Mouse (Mus musculus) c-Kit-positive CD71-positive TER-119-positive erythroid progenitor cells, embryonic 14.5 days (primary cell): Measurements from ENCODE around the gene Agap3.

Source experiments
- DNase-seq: peaks from one replicate; pipeline ENCODE4 v3.0.0-alpha.2; 2013; ENCODE audit warnings: low spot score

The Agap3 gene

DNA sequence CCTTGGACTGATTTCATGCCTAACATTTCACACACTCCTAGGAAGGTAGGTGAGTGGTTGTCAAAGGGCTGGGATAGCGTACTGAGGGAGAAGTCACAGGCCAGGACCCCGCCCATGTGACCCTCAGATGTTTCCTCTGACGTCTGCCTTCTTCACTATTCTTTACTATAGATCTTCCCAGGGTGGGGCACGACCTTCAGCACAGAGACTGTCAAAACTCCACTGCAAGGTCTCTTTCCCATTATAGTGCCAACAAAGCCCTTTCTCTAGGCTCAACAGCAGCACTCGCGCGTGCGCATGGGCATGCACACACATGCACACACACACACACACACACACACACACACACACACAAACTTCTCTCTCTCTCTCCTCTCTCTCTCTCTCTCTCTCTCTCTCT is 71.8 kb downstream of the Agap3 start:
- DNase-seq, result no peak

GRCm38 (mm10) chr5:24524522-24524921 is 72.5 kb downstream of the Agap3 start:
- no peak for DNase-seq

GRCm38 (mm10) chr5:24525360-24526189 is 73.6 kb downstream of the Agap3 start:
- no peak for DNase-seq

GRCm38 (mm10) chr5:24526190-24526888 is 74.4 kb downstream of the Agap3 start:
- DNase-seq, result no peak

- DNase-seq, result no peak
These were observed 74.9 kb downstream of the Agap3 start, which contains the start of gene Gbx1 for GRCm38 (mm10) chr5:24526889-24527230. Gene Gbx1, minus strand, starts transcription at chr5:24527202.

DNA sequence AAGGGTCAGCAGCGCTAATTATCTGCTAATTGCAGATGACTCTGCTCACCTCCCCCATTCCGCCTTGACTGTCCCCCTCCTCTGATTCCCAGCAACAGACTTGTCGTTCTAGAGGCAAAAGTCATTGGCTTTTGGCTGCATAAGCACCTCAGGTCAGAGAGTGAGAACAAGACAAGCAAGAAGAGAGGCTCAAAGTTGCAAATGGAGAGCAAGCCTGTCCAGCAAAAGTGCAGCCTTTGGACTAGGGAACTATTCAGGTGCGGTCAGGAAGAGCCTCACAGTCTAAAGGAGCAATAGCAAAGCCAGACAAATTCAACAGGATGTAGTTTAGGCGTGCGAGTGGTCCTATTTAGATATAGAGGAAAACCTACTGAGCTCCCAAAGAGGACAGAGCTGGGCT is 75.8 kb downstream of the Agap3 start:
- DNase-seq, result no peak

DNA sequence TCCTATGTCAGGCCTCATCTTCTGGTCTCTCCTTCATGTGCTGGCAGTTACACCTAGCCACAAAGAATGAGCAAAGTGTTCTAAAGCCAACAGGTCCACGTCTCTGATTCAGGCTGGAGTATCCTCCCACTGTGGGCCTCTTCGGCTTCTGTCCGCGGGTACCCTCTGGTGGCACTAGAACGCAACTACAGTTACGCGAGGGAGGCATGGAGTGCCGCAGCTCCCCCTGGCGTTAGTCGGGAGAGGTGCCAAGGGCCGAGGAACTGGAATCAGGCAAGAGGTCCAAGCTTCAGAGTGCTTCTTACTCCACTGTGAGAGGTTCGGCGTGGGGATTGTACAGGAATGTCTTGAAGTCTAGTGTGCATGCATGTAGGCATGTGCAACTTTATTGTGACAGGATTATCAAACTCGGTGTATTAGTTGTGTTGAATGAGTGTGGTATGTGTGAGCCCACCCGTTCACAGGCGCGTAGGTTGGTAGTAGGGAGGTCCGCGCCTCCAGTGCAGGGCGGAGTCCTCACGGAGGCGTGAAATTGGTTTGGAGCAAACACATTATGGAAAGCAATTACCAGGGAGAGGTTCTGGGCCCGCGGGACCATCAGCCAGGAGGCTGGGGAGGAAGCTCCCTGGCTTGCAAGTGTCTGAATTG is 78.2 kb downstream of the Agap3 start:
- DNase-seq, result peak; percentile 80

DNA sequence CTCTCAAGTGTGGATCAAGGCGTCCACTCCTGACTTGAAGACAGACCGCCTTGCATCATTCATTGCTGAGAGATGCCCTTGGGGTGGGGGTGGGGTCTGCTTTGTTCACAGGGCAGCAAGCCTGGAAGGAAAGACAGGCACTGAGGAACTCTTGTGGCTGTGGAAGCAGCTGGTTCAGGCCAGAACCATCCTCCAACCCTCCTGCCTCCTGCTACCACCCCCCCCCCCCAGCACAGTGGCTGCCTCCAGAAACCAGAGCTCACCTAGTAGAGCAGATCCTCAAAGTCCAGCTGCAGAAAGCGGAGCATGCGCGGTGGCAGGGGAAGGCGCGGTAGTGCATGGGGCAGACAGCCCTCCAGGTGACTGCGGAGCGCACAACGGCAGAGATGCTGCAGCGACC is 81.4 kb downstream of the Agap3 start:
- DNase-seq, result no peak

- no peak for DNase-seq
These were observed 82.3 kb downstream of the Agap3 start for GRCm38 (mm10) chr5:24534292-24534691.

DNA sequence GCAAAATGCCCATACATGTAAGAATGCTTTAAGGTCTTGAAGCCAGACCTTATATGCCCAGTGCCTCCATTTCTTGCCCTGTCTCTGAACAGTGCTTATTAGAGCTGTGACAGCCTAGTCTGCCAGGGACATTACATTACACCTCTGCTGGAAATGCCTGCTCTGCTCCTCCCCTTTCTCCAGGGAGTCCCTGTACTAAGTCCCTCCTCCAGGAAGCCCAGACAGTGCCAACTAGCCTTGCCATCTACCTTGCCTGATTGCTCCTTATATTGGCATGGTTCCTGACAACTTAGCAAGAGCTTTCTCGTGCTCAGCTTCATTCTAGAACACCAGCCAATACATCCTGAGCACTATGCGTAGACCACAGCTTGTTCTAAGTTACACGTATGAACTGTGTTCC is 83.8 kb downstream of the Agap3 start:
- no peak for DNase-seq

DNA sequence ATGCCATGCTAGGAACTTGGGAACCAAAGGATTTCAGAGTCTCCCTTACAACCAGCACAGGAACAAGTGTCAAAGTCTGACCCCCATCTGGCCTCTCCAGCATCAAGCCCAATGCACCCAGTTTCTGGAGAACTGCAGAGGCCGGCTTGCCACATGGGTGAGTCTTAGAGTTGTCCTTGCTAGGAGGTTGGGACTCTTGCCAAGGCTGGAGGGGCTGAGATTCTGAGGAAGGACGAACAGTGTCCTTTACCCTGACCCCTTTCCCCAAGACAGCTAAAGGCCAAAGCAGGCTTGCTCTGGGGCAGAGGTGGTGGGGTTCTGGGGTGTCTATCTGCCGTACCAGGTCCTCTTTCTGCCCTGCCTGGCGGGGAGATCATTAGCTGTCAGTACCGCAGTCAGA is 84.5 kb downstream of the Agap3 start:
- DNase-seq, result no peak

DNA sequence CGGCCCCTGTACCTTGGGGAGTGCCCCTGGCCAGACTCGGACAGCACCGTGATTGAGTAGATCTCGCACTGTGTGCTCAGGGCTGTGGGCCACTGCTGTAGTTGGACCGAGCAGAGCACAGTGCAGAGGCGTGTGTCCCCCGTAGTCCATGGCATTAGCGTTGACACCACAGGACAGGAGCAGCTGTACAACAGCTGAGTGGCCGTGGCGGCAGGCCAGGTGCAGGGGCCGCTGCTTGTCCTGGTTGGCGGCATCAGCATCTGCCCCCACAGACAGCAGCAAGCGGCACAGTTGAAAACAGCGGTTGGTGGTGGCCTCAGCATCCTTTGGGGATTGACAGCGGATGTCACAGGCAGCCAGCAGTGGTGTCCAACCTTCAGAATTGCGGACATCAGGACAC is 85.6 kb downstream of the Agap3 start:
- DNase-seq, result no peak

GRCm38 (mm10) chr5:24539571-24540296 is 87.8 kb downstream of the Agap3 start:
- no peak for DNase-seq

- no peak for DNase-seq
These were observed 88.6 kb downstream of the Agap3 start, which contains the start of gene Asb10 for GRCm38 (mm10) chr5:24540387-24541143. Gene Asb10, minus strand, starts transcription at chr5:24540978.

- DNase-seq, result no peak
These were observed 89.2 kb downstream of the Agap3 start for GRCm38 (mm10) chr5:24541144-24541569.

DNA sequence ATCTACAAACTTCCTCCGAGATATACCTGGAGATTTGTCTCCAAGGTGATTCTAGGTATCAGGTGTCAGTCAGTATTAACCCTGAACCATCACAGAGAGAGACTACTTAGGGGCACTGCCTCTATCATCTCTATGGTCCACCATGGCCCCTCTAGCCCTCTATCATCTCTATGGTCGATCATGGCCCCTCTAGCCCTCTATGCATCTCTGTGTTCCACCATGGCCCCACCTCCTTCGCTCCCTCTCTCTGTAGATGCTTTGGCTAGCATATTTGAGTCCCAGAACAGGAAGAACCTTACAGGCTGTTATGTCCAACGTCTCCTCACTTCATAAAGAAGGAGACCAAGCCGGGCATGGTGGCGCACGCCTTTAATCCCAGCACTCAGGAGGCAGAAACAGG is 90.7 kb downstream of the Agap3 start:
- peak; percentile 15 for DNase-seq

DNA sequence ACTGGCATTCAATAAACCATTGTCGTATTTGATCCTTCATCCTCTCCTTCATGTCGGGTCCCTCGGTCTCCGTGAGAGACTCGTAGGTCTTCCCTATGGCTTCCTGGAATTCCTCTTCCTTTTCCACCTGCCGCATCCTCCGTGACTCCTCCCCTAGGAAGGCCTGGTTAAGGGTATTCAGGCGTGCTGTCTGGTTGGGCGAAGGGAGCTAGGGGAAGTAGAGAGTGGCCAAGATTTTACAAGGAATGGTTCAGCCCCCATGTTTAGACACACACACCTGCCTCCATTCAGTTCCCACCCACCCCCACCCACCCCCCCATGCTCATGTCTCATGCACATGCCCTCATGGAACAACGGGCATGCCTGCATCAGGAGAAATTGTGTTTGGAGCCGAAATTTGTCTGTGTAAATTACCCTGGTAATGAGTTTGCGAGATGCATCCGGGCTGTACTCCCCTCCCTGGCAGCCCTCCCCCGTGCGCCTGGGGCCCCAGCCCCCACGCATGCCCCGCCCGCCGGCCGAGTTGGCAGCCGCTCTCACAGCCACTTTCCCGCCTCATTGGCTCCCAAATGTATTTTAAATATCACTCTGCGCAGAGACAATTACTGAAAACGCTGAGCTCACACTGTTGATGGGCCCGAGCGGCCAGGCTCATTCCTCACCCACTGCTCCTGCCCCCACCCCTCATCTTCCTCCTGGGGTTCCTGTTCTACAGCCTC is 98.8 kb downstream of the Agap3 start:
- DNase-seq, result no peak

DNA sequence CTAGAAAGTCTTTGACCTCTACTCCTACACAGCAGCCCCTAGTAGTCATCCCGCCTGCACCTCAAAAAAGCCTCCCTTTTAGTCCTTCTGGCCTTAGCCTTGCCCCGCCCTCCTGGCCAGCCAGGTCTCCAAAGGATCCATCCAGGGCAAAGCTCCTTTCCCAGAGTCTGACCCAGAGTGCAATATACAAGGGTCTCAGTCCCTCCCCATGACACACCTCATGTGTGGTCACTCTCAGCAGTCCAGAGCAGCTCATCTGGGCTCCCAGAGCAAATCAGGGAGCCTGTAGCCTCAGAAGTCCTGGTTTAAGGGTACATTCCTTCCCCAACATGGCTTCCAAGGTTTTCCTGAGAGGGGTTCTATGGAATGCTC is 99.3 kb downstream of the Agap3 start:
- no peak for DNase-seq
